Mouse (Mus musculus) spleen, adult 2 months (tissue): ENCODE measurements around the gene Acsf3. TPM values are rescaled to one million over a fixed set of nuclear protein-coding genes. Genes with fewer than 3 reads are reported as not detected.

Experiments used
- DNase-seq, 2 experiments: peaks; one replicate each; pipeline versions ENCODE4 v3.0.0 to v3.0.0-alpha.2; 2012 to 2021; ENCODE audit warnings: low spot score in 2 of 2, low read depth in 1 of 2
- H3K27ac ChIP-seq: fragments of 200-500 bp; 2 replicates; pipeline ENCODE4 v1.5.1; 2012; ENCODE audit warnings: low read length, inconsistent platforms; ENCODE audit not compliant: insufficient read depth
- H3K27me3 ChIP-seq: fragments of 200-500 bp; 2 replicates; pipeline ENCODE4 v1.6.1; 2012; ENCODE audit warnings: mild to moderate bottlenecking, moderate library complexity, low read length, inconsistent platforms; ENCODE audit not compliant: control insufficient read depth, insufficient read depth
- H3K36me3 ChIP-seq: fragments of 200-500 bp; 2 replicates; pipeline ENCODE4 v1.6.1; 2012; ENCODE audit warnings: mild to moderate bottlenecking, low read length, inconsistent platforms; ENCODE audit not compliant: control insufficient read depth, insufficient read depth
- H3K4me1 ChIP-seq: fragments of 200-500 bp; 2 replicates; pipeline ENCODE4 v1.6.1; 2011; ENCODE audit warnings: inconsistent platforms; ENCODE audit not compliant: control insufficient read depth, insufficient read depth, insufficient read length
- H3K4me3 ChIP-seq: fragments of 200-500 bp; 2 replicates; pipeline ENCODE4 v1.5.1; 2011; ENCODE audit warnings: mild to moderate bottlenecking, inconsistent platforms; ENCODE audit not compliant: insufficient read depth, insufficient read length; ENCODE audit errors: extremely low read depth
- CTCF ChIP-seq: fragments of 200-500 bp; IDR thresholded peaks from 2 replicates; pipeline ENCODE4 v1.5.1; 2011; ENCODE audit warnings: mild to moderate bottlenecking, inconsistent platforms; ENCODE audit not compliant: insufficient read depth, insufficient read length, insufficient replicate concordance; ENCODE audit errors: extremely low read depth
- POLR2A ChIP-seq: fragments of 200-500 bp; IDR thresholded peaks from 2 replicates; pipeline ENCODE4 v1.6.1; 2011; ENCODE audit warnings: low read depth, low read length, inconsistent platforms
- WGBS: fragments of 180-500 bp; shearing (Covaris S2); methylation state at CpG from one replicate; pipeline ENCODE4 v1.1.7; 2018; 5-methylcytosine and 5-hydroxymethylcytosine counted together
- polyA plus RNA-seq: library from polyadenylated mRNA; depleted of rRNA; stranded (reverse); fragments of >200 nt; gene quantifications from 2 replicates; pipeline ENCODE4 v1.2.3, GENCODE M21; 2012

The Acsf3 gene
- polyA plus RNA-seq, 1 experiment: 11.1 TPM

DNA sequence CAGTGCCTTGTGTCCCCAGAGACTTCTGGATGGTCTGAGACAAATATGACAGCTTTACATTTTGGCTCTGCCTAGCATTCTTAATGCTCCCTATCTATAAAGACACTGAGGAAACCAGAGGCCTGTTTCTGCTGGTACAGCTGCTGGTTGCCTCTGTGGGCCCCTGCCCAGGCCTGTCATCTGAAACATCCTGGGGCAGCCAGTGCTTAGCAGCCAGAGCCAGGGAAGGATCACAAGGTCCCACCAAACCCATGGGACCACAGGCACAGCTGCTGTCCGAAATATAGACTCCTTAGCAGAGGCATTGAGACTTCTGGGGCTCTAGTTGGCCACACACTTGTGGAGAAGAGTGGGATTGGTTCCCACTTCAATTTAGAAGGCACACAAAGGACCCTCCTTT is 9.5 kb downstream of the Acsf3 start:
- no peaks in the 10 kb centered on the region for H3K4me1 ChIP-seq
- no peak overlapping the region for H3K27ac ChIP-seq
- no peak for DNase-seq
- no peaks in the 10 kb centered on the region for H3K27me3 ChIP-seq
- peaks cover 17% of the 10 kb centered on the region for H3K36me3 ChIP-seq
- 83% methylated on average over 1 of the region's 1 CpGs for WGBS
- H3K4me3 ChIP-seq: no peak overlapping the region
- no peak for TF ChIP-seq POLR2A
- no peak for TF ChIP-seq CTCF

DNA sequence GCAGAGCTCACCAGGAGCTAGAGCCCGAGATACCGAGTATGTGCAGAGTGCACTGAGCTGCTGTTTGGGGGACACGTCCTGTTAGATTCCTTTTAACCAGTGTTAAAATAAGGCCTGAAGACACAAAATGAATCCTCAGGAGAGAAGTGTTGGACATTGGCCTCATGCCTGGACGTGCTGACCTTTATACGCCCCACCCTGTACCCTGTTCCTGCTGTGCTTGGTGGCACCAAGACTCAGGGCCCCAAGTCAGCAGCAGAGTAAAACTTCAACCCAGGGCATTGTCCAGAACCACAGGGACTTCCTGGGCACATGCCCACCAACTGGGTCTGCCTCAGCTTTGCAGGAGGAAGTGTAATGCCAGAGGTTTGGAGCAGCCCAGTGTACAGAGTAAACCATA is 14.5 kb downstream of the Acsf3 start:
- Histone ChIP-seq H3K4me1 (no peaks in the 10 kb centered on the region), H3K27ac (no peak overlapping the region), H3K36me3 (peaks cover 5% of the 10 kb centered on the region), H3K4me3 (no peak overlapping the region), H3K27me3 (no peaks in the 10 kb centered on the region)
- TF ChIP-seq CTCF (no peak), POLR2A (no peak)
- WGBS: 94% methylated on average over 5 of the region's 5 CpGs
- DNase-seq: no peak

DNA sequence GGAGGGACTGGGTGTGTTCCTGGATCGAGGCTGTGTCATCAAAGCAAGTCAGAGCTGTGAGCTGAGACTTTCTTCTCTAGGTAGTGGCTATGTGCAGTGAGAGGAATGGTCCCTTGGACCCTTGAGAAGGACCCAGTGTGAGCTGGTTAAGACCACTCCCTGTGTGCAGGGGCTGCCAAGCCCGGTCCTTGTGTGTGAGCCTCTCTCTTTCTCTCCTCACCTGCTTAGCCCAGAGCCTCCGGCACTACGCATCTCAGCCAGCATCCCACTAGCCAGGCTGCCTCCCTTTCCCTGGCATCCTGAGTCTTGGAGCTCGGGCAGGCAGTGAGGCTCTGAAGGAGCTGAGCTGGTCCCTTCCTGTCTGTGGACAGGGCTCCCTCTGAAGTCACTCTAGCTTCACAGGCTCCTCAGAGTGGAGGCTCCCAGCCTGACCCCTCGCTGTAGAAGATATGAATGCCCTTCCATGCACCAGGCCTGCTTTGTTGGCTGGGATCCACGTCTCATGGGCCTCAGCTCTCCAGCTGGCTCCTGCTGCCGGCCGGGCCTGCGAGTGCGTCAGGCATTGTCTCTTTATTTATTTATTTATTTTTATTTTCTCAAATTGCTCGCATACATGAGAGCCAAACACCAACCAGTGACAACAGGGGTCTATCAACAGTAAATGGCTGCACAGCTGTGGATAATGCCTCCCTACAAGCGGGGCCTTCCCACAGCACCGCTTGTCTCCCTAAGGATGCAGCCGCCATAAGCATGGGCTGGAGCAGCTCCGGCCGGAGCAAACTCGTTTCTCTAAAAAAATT is 18.3 kb downstream of the Acsf3 start:
- Histone ChIP-seq H3K36me3 (no peaks in the 10 kb centered on the region; the same call in 1 of the 2 replicates), H3K4me3 (no peak overlapping the region)

DNA sequence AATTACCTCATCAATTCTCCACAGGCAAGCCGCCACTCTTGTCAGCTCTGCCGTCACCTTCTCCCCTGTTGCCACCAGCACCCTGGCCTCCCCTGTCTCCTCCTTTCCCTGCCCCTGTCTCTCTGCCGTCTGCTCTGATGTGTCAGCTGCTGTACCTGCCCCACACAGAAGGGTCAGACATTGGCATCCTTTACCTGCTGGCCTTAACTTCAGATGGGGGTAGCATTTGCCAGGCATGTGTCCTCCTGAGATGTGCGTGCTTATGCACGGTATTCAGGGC is 18.8 kb downstream of the Acsf3 start:
- no peaks in the 10 kb centered on the region; the same call in 1 of the 2 replicates for H3K36me3 ChIP-seq
- H3K4me3 ChIP-seq: no peak overlapping the region
- H3K27ac ChIP-seq: no peak overlapping the region
- DNase-seq: no peak
- no peaks in the 10 kb centered on the region for H3K27me3 ChIP-seq
- H3K4me1 ChIP-seq: no peaks in the 10 kb centered on the region
- TF ChIP-seq POLR2A: no peak
- 95% methylated on average over 5 of the region's 5 CpGs for WGBS

More for the DNA sequence above, 18.3 kb downstream of the Acsf3 start:
- Histone ChIP-seq H3K27ac (no peak overlapping the region), H3K27me3 (no peaks in the 10 kb centered on the region), H3K4me1 (no peaks in the 10 kb centered on the region)
- no peak for DNase-seq
- WGBS: 88% methylated on average over 18 of the region's 18 CpGs
- TF ChIP-seq POLR2A: no peak
- no peak for TF ChIP-seq CTCF

DNA sequence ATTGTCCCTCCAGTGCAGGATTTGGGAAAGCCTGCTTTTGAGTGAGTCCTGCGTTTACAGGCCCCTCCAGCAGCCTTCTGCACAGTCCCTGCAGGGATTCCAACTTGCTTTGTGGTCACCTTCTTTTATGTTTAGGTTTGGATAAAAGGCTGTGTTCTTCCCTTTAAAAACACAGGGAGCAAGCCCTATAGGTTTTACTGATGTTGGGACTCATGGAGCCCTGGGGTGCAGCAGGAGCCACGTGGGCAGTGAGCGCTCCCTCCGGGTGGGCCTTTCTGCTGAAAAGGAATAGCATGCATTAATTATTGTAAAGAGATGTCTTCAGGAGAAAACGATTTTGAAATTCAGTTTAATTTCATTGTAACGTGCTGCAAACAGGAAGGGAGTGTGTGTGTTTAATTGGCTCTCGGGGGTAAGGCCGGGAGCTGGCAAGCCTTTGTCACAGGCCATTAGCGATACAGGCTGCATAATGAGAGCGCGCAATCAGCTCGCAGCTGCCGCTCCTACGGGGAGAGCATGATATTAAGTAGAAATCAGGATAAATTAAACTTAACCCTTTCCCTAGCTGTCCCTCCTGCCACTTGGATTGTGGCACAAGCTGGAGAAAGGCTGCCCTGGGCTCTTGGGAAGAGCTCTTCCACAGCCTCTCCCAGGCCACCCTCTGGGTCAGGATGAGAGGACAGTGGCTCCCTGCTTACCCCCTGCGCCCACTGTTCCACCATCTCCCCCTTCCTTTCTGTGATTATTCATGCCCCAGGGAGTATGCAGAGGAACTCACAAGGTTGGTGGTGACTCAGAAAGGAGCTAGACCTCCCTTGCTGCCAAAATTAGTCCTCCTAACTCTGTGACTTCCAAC is 28.8 kb downstream of the Acsf3 start:
- no peaks in the 10 kb centered on the region for H3K4me1 ChIP-seq
- no peaks in the 10 kb centered on the region for H3K27me3 ChIP-seq
- H3K27ac ChIP-seq: no peak overlapping the region
- WGBS: 90% methylated on average over 15 of the region's 15 CpGs
- H3K4me3 ChIP-seq: no peak overlapping the region
- no peak for TF ChIP-seq POLR2A
- TF ChIP-seq CTCF: no peak
- DNase-seq: no peak
- peaks cover 7% of the 10 kb centered on the region for H3K36me3 ChIP-seq

DNA sequence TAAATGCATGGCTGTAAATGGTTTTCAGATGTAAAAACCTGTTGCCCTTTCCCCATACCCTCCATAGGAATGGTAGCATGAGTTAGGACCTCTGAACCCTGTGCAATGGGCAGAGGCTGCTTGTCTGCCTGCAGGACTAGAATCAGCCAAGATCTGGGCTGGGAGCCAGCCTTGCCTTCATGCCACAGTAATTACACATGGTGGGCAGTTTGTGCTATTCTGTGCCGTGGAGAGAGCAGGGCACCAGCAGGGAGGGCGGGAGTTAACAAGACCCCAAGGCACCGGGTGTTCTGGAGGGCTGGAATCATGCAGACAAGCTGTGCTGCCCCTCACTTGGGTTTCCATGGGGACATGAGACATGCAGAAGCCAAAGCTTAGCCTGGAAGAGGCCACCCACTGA is 30.1 kb downstream of the Acsf3 start:
- no peak overlapping the region for H3K4me3 ChIP-seq
- no peaks in the 10 kb centered on the region for H3K4me1 ChIP-seq
- H3K36me3 ChIP-seq: peaks cover 6% of the 10 kb centered on the region; the same call in 1 of the 2 replicates
- 86% methylated on average over 3 of the region's 3 CpGs for WGBS
- no peak for DNase-seq
- no peaks in the 10 kb centered on the region for H3K27me3 ChIP-seq
- no peak for TF ChIP-seq CTCF
- TF ChIP-seq POLR2A: no peak
- H3K27ac ChIP-seq: no peak overlapping the region
